Mouse (Mus musculus): ENCODE results near the gene Olfr878. TPM values are rescaled to one million over a fixed set of nuclear protein-coding genes. Genes with fewer than 3 reads are reported as not detected.

Olfr878 gene
- polyA plus RNA-seq (2015; fragmentation: Nextera tagmentation; extraction: Ambion mirVana), result not detected in 2 replicates

DNA sequence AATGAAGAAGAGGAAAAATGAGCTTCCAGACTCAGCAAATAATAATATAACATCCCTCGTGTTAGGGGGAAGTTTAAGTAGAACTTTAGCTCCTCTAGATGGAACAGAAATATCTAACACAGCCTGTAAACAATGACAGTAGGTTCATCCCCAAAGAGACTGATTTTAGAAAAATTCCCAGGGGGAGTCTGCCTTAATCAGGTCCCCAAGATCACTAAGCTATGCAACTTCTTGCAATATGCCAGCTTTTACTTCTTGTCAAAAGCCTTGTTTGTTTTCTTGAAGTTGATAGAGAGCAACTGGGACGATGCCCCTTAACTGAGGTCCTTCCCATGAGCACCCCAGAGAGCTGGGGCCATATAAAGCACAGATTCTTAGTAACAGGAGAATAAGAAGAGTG is at the start of gene Olfr878:
Gene Olfr878, plus strand, starts transcription at position 301 of the 400 bp plus-strand sequence.
- ATAC-seq (ENCODE audit: low FRiP score), result no peak
- WGBS, result 75% methylated on average over 2 of the region's 2 CpGs
- Histone ChIP-seq H3K27ac (no peak within 1 kb of the TSS), H3K9ac (no peak within 1 kb of the TSS), H3K9me3 (no peaks in the 10 kb centered on the region), H3K4me3 (no peak within 1 kb of the TSS), H3K27me3 (no peaks in the 10 kb centered on the region), H3K4me1 (replicated peaks) (no peaks in the 10 kb centered on the region), H3K4me2 (no peak within 1 kb of the TSS), H3K36me3 (no peaks in the 10 kb centered on the region)

GRCm38 (mm10) chr9:37870246-37870645 is 47.4 kb upstream of the Olfr878 start:
- ATAC-seq (ENCODE audit: low FRiP score), result no peak
- Histone ChIP-seq H3K27ac (no peak overlapping the region), H3K4me1 (replicated peaks) (no peaks in the 10 kb centered on the region), H3K4me3 (no peak overlapping the region), H3K9me3 (no peaks in the 10 kb centered on the region), H3K4me2 (no peak overlapping the region), H3K36me3 (no peaks in the 10 kb centered on the region), H3K9ac (no peak overlapping the region), H3K27me3 (no peaks in the 10 kb centered on the region)
- WGBS, result 78% methylated on average over 1 of the region's 1 CpGs

- Histone ChIP-seq H3K4me1 (replicated peaks) (no peaks in the 10 kb centered on the region), H3K27me3 (no peaks in the 10 kb centered on the region), H3K9ac (no peak overlapping the region), H3K4me2 (no peak overlapping the region), H3K4me3 (no peak overlapping the region), H3K27ac (no peak overlapping the region), H3K36me3 (no peaks in the 10 kb centered on the region), H3K9me3 (no peaks in the 10 kb centered on the region)
- no peak for ATAC-seq (ENCODE audit: low FRiP score)
- 92% methylated on average over 1 of the region's 1 CpGs for WGBS
Observed at GRCm38 (mm10) chr9:37871097-37871496, 46.5 kb upstream of the Olfr878 start.

GRCm38 (mm10) chr9:37871536-37871935 is 46.1 kb upstream of the Olfr878 start:
- H3K4me2 ChIP-seq, result no peak overlapping the region
- H3K36me3 ChIP-seq, result no peaks in the 10 kb centered on the region
- 63% methylated on average over 1 of the region's 1 CpGs for WGBS
- no peaks in the 10 kb centered on the region for H3K27me3 ChIP-seq
- H3K9me3 ChIP-seq, result no peaks in the 10 kb centered on the region
- no peak overlapping the region for H3K4me3 ChIP-seq
- no peak for ATAC-seq (ENCODE audit: low FRiP score)
- H3K9ac ChIP-seq, result no peak overlapping the region
- H3K27ac ChIP-seq, result no peak overlapping the region
- no peaks in the 10 kb centered on the region for H3K4me1 ChIP-seq (replicated peaks)

GRCm38 (mm10) chr9:37890960-37891359 is 26.7 kb upstream of the Olfr878 start:
- WGBS, result 30% methylated on average over 2 of the region's 2 CpGs

GRCm38 (mm10) chr9:37896661-37897060 is 21.0 kb upstream of the Olfr878 start, which contains the start of gene Olfr145:
Olfr145 (plus strand) TSS chr9:37896724.
- no peak for ATAC-seq (ENCODE audit: low FRiP score)
- no peak within 1 kb of the TSS for H3K4me2 ChIP-seq
- H3K4me1 ChIP-seq (replicated peaks), result no peaks in the 10 kb centered on the region
- H3K27ac ChIP-seq, result no peak within 1 kb of the TSS
- 28% methylated on average over 2 of the region's 2 CpGs for WGBS
- H3K27me3 ChIP-seq, result no peaks in the 10 kb centered on the region
- no peaks in the 10 kb centered on the region for H3K36me3 ChIP-seq
- no peaks in the 10 kb centered on the region for H3K9me3 ChIP-seq
- no peak within 1 kb of the TSS for H3K4me3 ChIP-seq
- no peak within 1 kb of the TSS for H3K9ac ChIP-seq

More at GRCm38 (mm10) chr9:37890960-37891359, 26.7 kb upstream of the Olfr878 start:
- H3K4me1 ChIP-seq (replicated peaks), result no peaks in the 10 kb centered on the region
- no peak overlapping the region for H3K9ac ChIP-seq
- no peak for ATAC-seq (ENCODE audit: low FRiP score)
- H3K9me3 ChIP-seq, result no peaks in the 10 kb centered on the region
- no peaks in the 10 kb centered on the region for H3K36me3 ChIP-seq
- no peak overlapping the region for H3K4me3 ChIP-seq
- no peak overlapping the region for H3K27ac ChIP-seq
- H3K27me3 ChIP-seq, result no peaks in the 10 kb centered on the region
- H3K4me2 ChIP-seq, result no peak overlapping the region

DNA sequence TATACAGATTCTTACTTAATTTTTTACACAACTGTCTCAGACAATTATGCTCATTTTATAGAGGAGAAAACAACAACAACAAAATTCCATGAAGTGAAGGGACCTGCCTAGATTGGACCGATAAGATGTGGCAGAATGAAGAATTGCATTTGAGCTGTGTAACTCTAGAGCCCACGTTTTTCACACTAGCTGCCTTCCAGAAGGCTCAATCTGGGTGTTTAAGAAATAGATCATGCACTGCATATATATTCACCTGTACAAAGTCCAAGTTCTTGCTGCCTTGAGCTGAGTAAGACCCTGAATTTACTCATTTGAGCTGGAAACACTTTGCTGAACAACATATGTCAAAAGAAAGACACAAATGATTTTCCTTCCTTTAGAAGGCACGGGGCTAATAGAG is 12.1 kb upstream of the Olfr878 start:
- H3K4me1 ChIP-seq (replicated peaks), result no peaks in the 10 kb centered on the region
- no peaks in the 10 kb centered on the region for H3K36me3 ChIP-seq
- H3K27ac ChIP-seq, result no peak overlapping the region
- H3K4me2 ChIP-seq, result no peak overlapping the region
- H3K27me3 ChIP-seq, result no peaks in the 10 kb centered on the region
- H3K4me3 ChIP-seq, result no peak overlapping the region
- 81% methylated on average over 3 of the region's 3 CpGs for WGBS
- no peaks in the 10 kb centered on the region for H3K9me3 ChIP-seq
- ATAC-seq (ENCODE audit: low FRiP score), result no peak
- no peak overlapping the region for H3K9ac ChIP-seq

DNA sequence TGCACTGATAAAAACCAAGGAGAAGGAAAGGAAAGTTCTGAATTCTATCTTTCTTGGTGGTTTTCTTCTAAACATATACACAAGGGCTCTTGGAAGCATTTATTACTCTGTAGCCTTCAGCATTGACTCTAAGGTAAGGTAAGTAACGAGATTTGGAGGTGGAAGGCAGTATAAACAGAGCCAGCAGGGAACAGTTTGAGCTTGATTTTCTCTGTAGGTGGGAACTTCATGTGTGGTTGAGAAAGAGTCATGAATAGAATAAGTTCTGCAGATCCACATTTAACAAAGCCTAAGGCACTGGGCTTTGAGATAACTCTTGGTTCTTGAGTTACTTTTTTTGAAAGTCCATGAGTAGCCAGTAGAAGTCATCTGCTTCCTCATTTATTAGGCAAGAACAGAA is 378 bp downstream of the Olfr878 start:
- Histone ChIP-seq H3K27me3 (no peaks in the 10 kb centered on the region), H3K4me2 (no peak overlapping the region), H3K27ac (no peak overlapping the region), H3K36me3 (no peaks in the 10 kb centered on the region), H3K4me1 (replicated peaks) (no peaks in the 10 kb centered on the region), H3K4me3 (no peak overlapping the region), H3K9me3 (no peaks in the 10 kb centered on the region), H3K9ac (no peak overlapping the region)
- 56% methylated on average over 1 of the region's 1 CpGs for WGBS
- no peak for ATAC-seq (ENCODE audit: low FRiP score)

- no peaks in the 10 kb centered on the region for H3K4me1 ChIP-seq (replicated peaks)
- WGBS, result 89% methylated on average over 5 of the region's 5 CpGs
- no peak for ATAC-seq (ENCODE audit: low FRiP score)
- no peak overlapping the region for H3K9ac ChIP-seq
- H3K27me3 ChIP-seq, result no peaks in the 10 kb centered on the region
- no peaks in the 10 kb centered on the region for H3K9me3 ChIP-seq
- H3K27ac ChIP-seq, result no peak overlapping the region
- no peak overlapping the region for H3K4me2 ChIP-seq
- no peak overlapping the region for H3K4me3 ChIP-seq
- H3K36me3 ChIP-seq, result no peaks in the 10 kb centered on the region
Observed at GRCm38 (mm10) chr9:37924194-37924593, 6.6 kb downstream of the Olfr878 start.

DNA sequence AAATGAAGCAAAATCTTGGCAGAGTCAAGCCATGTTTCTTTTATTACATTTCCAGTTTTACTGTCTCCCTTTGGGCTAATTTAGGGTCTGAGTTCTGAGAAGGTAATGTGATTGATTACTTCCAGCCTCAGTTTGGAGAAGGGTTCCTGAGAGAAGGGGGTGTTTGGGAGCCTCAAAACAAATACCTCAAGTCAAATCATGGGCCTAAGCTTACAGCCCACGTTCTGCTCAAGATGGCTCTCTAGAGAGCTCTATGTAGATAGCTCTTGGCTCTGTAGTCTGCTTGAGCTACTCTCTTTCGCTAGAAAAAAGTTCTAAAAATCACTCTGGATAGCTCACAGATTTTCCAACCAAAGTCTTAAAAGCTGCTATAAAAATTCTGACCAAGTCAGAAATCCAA is 7.8 kb downstream of the Olfr878 start:
- H3K9me3 ChIP-seq, result no peaks in the 10 kb centered on the region
- H3K4me3 ChIP-seq, result no peak overlapping the region
- WGBS, result 71% methylated on average over 2 of the region's 2 CpGs
- no peaks in the 10 kb centered on the region for H3K27me3 ChIP-seq
- no peak overlapping the region for H3K9ac ChIP-seq
- H3K36me3 ChIP-seq, result no peaks in the 10 kb centered on the region
- H3K4me1 ChIP-seq (replicated peaks), result no peaks in the 10 kb centered on the region
- no peak overlapping the region for H3K27ac ChIP-seq
- no peak for ATAC-seq (ENCODE audit: low FRiP score)
- H3K4me2 ChIP-seq, result no peak overlapping the region

- no peak for ATAC-seq (ENCODE audit: low FRiP score)
- Histone ChIP-seq H3K36me3 (no peaks in the 10 kb centered on the region), H3K9ac (no peak overlapping the region), H3K9me3 (no peaks in the 10 kb centered on the region), H3K27me3 (no peaks in the 10 kb centered on the region), H3K4me3 (no peak overlapping the region), H3K27ac (no peak overlapping the region), H3K4me2 (no peak overlapping the region), H3K4me1 (replicated peaks) (no peaks in the 10 kb centered on the region)
- 73% methylated on average over 3 of the region's 3 CpGs for WGBS
Observed at GRCm38 (mm10) chr9:37926019-37927013, 8.7 kb downstream of the Olfr878 start.

GRCm38 (mm10) chr9:37932519-37932918 is 14.9 kb downstream of the Olfr878 start:
- Histone ChIP-seq H3K36me3 (no peaks in the 10 kb centered on the region), H3K4me1 (replicated peaks) (no peaks in the 10 kb centered on the region), H3K4me2 (no peak overlapping the region), H3K27ac (no peak overlapping the region), H3K27me3 (no peaks in the 10 kb centered on the region), H3K4me3 (no peak overlapping the region), H3K9me3 (no peaks in the 10 kb centered on the region), H3K9ac (no peak overlapping the region)
- 7% methylated on average over 11 of the region's 11 CpGs for WGBS
- ATAC-seq (ENCODE audit: low FRiP score), result peak; percentile 88

DNA sequence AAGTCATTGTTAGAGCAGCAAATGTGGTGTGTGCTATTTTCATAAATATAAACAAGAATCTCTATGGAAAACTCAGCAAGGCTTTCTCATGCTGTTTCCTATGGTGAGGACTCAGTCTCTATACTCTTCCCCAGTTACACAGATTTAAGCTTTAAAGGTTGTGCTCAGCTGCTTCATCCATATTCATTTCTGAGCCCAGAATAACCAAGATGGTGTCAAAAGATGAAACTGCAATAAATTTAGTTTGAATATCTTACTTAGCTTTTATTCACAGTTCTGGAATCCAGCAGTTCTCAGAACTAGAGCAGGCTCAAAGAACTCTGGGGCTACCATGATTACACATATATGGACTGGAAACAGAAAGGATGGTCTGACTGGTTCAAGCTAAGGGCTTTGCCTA is 16.5 kb downstream of the Olfr878 start:
- Histone ChIP-seq H3K9me3 (no peaks in the 10 kb centered on the region), H3K4me1 (replicated peaks) (no peaks in the 10 kb centered on the region), H3K36me3 (no peaks in the 10 kb centered on the region), H3K27ac (no peak overlapping the region), H3K27me3 (no peaks in the 10 kb centered on the region), H3K4me3 (no peak overlapping the region), H3K9ac (no peak overlapping the region), H3K4me2 (no peak overlapping the region)
- no peak for ATAC-seq (ENCODE audit: low FRiP score)

Data from hindbrain, embryonic 13.5 days (tissue).